Mouse (Mus musculus) heart, adult 11 months (tissue): ENCODE measurements around the gene Hspa4l.

Source experiments
- DNase-seq: peaks from one replicate; pipeline ENCODE4 v3.0.0; 2022

Hspa4l gene

DNA sequence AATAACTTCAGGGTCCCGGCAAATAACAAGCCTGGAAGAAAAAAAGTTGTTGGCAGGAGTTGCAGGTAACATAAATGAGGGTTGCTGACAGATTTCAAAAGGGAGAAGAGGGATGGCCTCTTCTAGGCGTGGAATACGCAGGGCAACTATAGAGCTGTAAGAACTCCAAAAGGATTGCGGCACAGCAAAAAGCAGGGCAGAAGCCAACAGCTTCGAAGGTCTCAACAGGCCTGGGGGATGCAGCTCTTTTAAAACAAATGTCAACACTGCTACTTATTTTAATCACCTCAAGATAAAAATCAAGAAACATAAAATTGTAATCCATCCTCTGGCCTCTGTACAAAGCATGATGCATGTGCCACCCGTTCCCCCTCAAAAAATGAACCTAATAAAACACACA lies 101.2 kb downstream of the Hspa4l start:
- DNase-seq = peak; percentile 73
